9 mouse cellular contexts compared by ENCODE assay signal in the genomic region with DNA sequence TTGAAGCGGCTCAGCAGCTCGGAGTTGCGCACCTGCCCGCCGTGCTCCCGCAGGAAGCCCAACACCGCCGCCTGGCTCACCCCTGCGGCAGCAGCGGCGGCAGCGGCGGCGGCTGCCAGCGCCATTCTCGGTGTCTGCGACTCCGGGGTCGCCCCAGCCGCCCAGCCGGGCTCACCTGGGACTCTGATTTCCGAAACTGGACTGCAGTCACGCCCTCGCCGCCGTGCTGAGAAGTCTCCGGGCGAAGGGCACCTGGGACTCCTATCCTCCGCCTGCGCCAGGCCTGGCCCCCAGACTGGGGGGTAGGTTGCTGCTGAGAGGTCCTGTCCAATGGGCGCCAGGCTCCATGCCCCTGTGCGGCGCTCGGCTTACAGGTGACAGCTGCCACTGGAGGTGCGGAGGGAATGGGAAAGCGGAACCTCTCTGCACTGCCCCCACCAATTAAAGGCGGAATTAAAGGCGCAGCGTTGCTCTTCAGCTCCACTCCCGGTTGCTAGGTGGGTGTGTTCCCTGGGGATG. TPM values are rescaled to one million over a fixed set of nuclear protein-coding genes. Genes with fewer than 3 reads are reported as not detected.
A peak's percentile ranks its signal among the peaks of the same experiment; 100 is the strongest.
DNase-seq lines count a peak whose midpoint lies in the region; ATAC-seq and TF ChIP-seq lines count a peak whose summit lies in the region.
"Had no signal": no experiment of that assay in that cellular context is flagged by ENCODE, and none has a peak within 500 bp of the region (broad histone marks: within the 10 kb centered on the region; RNA-seq: fewer than 3 reads in every experiment).

Gene Gm9945 (plus strand): TSS at position 384 of the 519 bp plus-strand sequence.
Gene Sowaha (minus strand): TSS at position 492 of the 519 bp plus-strand sequence.

- H3K4me1 ChIP-seq in hindbrain, embryonic 10.5 days (replicated peaks), result peaks cover 37% of the 10 kb centered on the region
- peaks cover 18% of the 10 kb centered on the region for H3K4me1 ChIP-seq in liver, postnatal 0 days (ENCODE audit: insufficient read depth)

- peak; percentile 26 for ATAC-seq in common myeloid progenitor, adult 5-6 weeks (replicated peaks; ENCODE audit: low read depth, poor library complexity, severe bottlenecking)
- ATAC-seq in liver, postnatal 0 days, result peak; percentile 63

- H3K9ac ChIP-seq in liver, postnatal 0 days (replicated peaks), result peak within 1 kb of the TSS; percentile 61

- peak; percentile 83 for DNase-seq in right cerebral cortex, adult 18-20 months
- DNase-seq in right cerebral cortex, postnatal 25 days, result no peak
- no peak for DNase-seq in hindbrain, embryonic 10.5 days (ENCODE audit: low spot score)
- peak; percentile 75 to 83 for DNase-seq in layer of hippocampus, adult 2 months (ENCODE audit: low spot score in 2 of 2)
- peak; percentile 63 for DNase-seq in liver, postnatal 0 days
- DNase-seq in right cerebral cortex, adult 2 months (ENCODE audit: low spot score in 2 of 2), result peak; percentile 79 to 80
- DNase-seq in T-cell, adult 2 months (ENCODE audit: low spot score), result no peak

- WGBS in hindbrain, embryonic 10.5 days, result 3% methylated on average over 40 of the region's 40 CpGs
- WGBS in liver, postnatal 0 days (ENCODE audit: insufficient replicate concordance), result 3% methylated on average over 38 of the region's 40 CpGs

- peaks cover 98% of the 10 kb centered on the region for H3K27me3 ChIP-seq in hindbrain, embryonic 10.5 days (ENCODE audit: insufficient read depth, poor library complexity, severe bottlenecking)
- H3K27me3 ChIP-seq in liver, postnatal 0 days (ENCODE audit: insufficient read depth, low read length), result peaks cover 48% of the 10 kb centered on the region

- peaks cover 8% of the 10 kb centered on the region for H3K9me3 ChIP-seq in hindbrain, embryonic 10.5 days
- H3K9me3 ChIP-seq in liver, postnatal 0 days (ENCODE audit: low read length), result no peaks in the 10 kb centered on the region

- H3K4me3 ChIP-seq in hindbrain, embryonic 10.5 days, result peak within 1 kb of the TSS; percentile 49
- H3K4me3 ChIP-seq in layer of hippocampus, adult 2 months, result peak within 1 kb of the TSS; percentile 91
- peak within 1 kb of the TSS; percentile 69 for H3K4me3 ChIP-seq in liver, postnatal 0 days (ENCODE audit: low read depth, low read length)

- no peak for TF ChIP-seq EP300 in liver, postnatal 0 days (IDR thresholded peaks at IDR 0.05; ENCODE audit: low read depth)

- peak within 1 kb of the TSS; percentile 70 for H3K27ac ChIP-seq in hindbrain, embryonic 10.5 days
- peak within 1 kb of the TSS; percentile 99 for H3K27ac ChIP-seq in layer of hippocampus, adult 2 months
- H3K27ac ChIP-seq in liver, postnatal 0 days (ENCODE audit: low read depth), result peak within 1 kb of the TSS; percentile 87

- H3K36me3 ChIP-seq in hindbrain, embryonic 10.5 days, result no peaks in the 10 kb centered on the region
- H3K36me3 ChIP-seq in liver, postnatal 0 days (replicated peaks; ENCODE audit: insufficient read depth, low read length), result no peaks in the 10 kb centered on the region; the same call in 1 of the 2 replicates

- H3K4me2 ChIP-seq in liver, postnatal 0 days (ENCODE audit: low read depth, low read length), result peak within 1 kb of the TSS; percentile 79

- TF ChIP-seq CTCF in layer of hippocampus, adult 2 months (conservative IDR thresholded peaks at IDR 0.05), result peak; percentile 42
- 0 out of 2 replicates have a peak, but pooled peaks have one; percentile 29 for TF ChIP-seq CTCF in liver, postnatal 0 days (IDR thresholded peaks at IDR 0.05; ENCODE audit: low read depth)

RNA-seq across cellular contexts. Expression of gene Gm9945, which starts in this region (rescaled TPM):
- not detected in 2 replicates for total RNA-seq in common myeloid progenitor, adult 5-6 weeks (2017)
- not detected in 2 replicates for polyA plus RNA-seq in hindbrain, embryonic 10.5 days (2016; fragmentation: Nextera tagmentation; extraction: Ambion mirVana)
- 1 to 10 TPM; 2.5 to 3.4 TPM for total RNA-seq in layer of hippocampus, adult 2 months (2021)
- polyA plus RNA-seq in liver, postnatal 0 days (2015; fragmentation: Nextera tagmentation; extraction: Ambion mirVana), result 0.15 and 0.31 TPM in 2 replicates
- total RNA-seq: adrenal gland, postnatal 36 days had no signal

RNA-seq across cellular contexts. Expression of gene Sowaha, which starts in this region (rescaled TPM):
- total RNA-seq in common myeloid progenitor, adult 5-6 weeks (2017), result 1.0 and 1.5 TPM in 2 replicates
- 0.26 and 0.44 TPM in 2 replicates for polyA plus RNA-seq in hindbrain, embryonic 10.5 days (2016; fragmentation: Nextera tagmentation; extraction: Ambion mirVana)
- total RNA-seq in layer of hippocampus, adult 2 months (2021), result 100 to 1,000 TPM; 137 to 142 TPM
- polyA plus RNA-seq in liver, postnatal 0 days (2015; fragmentation: Nextera tagmentation; extraction: Ambion mirVana), result 7.4 and 7.9 TPM in 2 replicates

Comparison
In these comparisons a context has a peak if more than half of its experiments do, and no peak if none do; other contexts are left out.
1. RNA of gene Sowaha (total RNA-seq): 137 to 142 TPM in layer of hippocampus, adult 2 months; 1.0 to 1.5 TPM in common myeloid progenitor, adult 5-6 weeks; every median in the first group is over 10 times any median in the second.
2. DNase-seq: peak in right cerebral cortex, adult 18-20 months (single experiment), layer of hippocampus, adult 2 months (2 of 2), liver, postnatal 0 days (single experiment) and right cerebral cortex, adult 2 months (2 of 2); none in right cerebral cortex, postnatal 25 days (single experiment), hindbrain, embryonic 10.5 days (single experiment) and T-cell, adult 2 months (single experiment).
3. Peak in every context shown above with its lines, with median percentiles within 50 percentile points of each other: H3K27ac ChIP-seq and H3K4me3 ChIP-seq.